Mouse (Mus musculus) spleen, adult 2 months (tissue): ENCODE data around the gene Naaa.

ENCODE experiments used
- CTCF ChIP-seq: fragments of 200-500 bp; IDR thresholded peaks from 2 replicates; pipeline ENCODE4 v1.5.1; 2011; ENCODE audit warnings: mild to moderate bottlenecking, inconsistent platforms; ENCODE audit not compliant: insufficient read depth, insufficient read length, insufficient replicate concordance; ENCODE audit errors: extremely low read depth
- POLR2A ChIP-seq: fragments of 200-500 bp; IDR thresholded peaks from 2 replicates; pipeline ENCODE4 v1.6.1; 2011; ENCODE audit warnings: low read depth, low read length, inconsistent platforms

DNA sequence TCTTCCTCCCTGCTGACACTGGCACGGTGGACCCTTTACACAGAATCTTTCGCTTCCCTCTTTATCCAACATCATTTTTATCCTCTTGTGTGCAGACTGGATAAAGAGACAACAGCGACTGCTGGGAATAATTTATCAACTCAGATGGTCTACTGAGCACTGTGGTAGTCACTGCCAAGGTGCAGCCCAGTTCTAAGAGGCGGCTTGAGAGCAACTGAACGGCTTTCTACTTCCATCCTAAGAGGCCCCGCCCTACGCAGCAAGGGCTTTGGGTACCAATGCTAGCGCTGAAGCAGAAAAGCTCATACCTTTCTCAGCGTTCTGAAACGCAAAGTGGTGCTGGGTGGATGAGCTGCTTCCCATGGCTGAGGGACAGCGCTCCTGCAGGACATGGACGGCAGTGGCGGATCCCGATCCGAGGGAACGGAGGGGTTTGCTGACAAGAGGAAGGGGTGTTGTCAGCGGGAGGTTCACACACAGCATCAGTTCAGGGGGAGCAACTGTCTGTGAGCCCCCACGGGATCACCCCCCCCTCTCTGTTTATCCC lies 25.1 kb downstream of the Naaa start:
- TF ChIP-seq CTCF (no peak), POLR2A (no peak)
